Mouse (Mus musculus) heart, embryonic 15.5 days (tissue): ENCODE data around the gene Map3k9. TPM values are rescaled to one million over a fixed set of nuclear protein-coding genes. Genes with fewer than 3 reads are reported as not detected.

Experiments used
- ATAC-seq: fragments of 200-750 bp; cut with Nextera tagmentation; replicated peaks from 2 replicates; pipeline ENCODE4 v1.8.0; 2017; ENCODE audit warnings: low read depth, moderate TSS enrichment; ENCODE audit not compliant: insufficient number of reproducible peaks, insufficient read depth, low FRiP score
- H3K27ac ChIP-seq: fragments of 300-500 bp; sonication (generic); 2 replicates; pipeline ENCODE4 v1.5.1; 2015; ENCODE audit warnings: mild to moderate bottlenecking, inconsistent platforms
- H3K27me3 ChIP-seq: fragments of 300-500 bp; sonication (generic); 2 replicates; pipeline ENCODE4 v1.6.1; 2015; ENCODE audit warnings: inconsistent platforms
- H3K36me3 ChIP-seq: fragments of 300-500 bp; sonication (generic); 2 replicates; pipeline ENCODE4 v1.6.1; 2015; ENCODE audit warnings: mild to moderate bottlenecking, inconsistent platforms
- H3K4me1 ChIP-seq: fragments of 300-500 bp; sonication (generic); replicated peaks from 2 replicates; pipeline ENCODE4 v1.6.1; 2015; ENCODE audit warnings: inconsistent platforms
- H3K4me2 ChIP-seq: fragments of 300-500 bp; sonication (generic); 2 replicates; pipeline ENCODE4 v1.6.1; 2015; ENCODE audit warnings: inconsistent platforms, mild to moderate bottlenecking, moderate library complexity
- H3K4me3 ChIP-seq: fragments of 300-500 bp; sonication (generic); 2 replicates; pipeline ENCODE4 v1.5.1; 2015; ENCODE audit warnings: mild to moderate bottlenecking, inconsistent platforms
- H3K9ac ChIP-seq: fragments of 300-500 bp; sonication (generic); 2 replicates; pipeline ENCODE4 v1.6.1; 2015; ENCODE audit warnings: mild to moderate bottlenecking, inconsistent platforms
- H3K9me3 ChIP-seq: fragments of 300-500 bp; sonication (generic); replicated peaks from 2 replicates; pipeline ENCODE4 v1.6.1; 2016; ENCODE audit warnings: inconsistent platforms
- WGBS: fragments of 180-500 bp; shearing (Covaris S2); methylation state at CpG from one replicate; pipeline ENCODE4 v1.1.7; 2015; ENCODE audit warnings: mixed read lengths; 5-methylcytosine and 5-hydroxymethylcytosine counted together
- polyA plus RNA-seq: library from polyadenylated mRNA; unstranded; fragments of >200 nt; fragmentation: Nextera tagmentation; extraction: Ambion mirVana; gene quantifications from 2 replicates; pipeline ENCODE4 v1.2.1, GENCODE M21; 2015

Gene Map3k9
- 0.19 and 0.30 TPM in 2 replicates for polyA plus RNA-seq

DNA sequence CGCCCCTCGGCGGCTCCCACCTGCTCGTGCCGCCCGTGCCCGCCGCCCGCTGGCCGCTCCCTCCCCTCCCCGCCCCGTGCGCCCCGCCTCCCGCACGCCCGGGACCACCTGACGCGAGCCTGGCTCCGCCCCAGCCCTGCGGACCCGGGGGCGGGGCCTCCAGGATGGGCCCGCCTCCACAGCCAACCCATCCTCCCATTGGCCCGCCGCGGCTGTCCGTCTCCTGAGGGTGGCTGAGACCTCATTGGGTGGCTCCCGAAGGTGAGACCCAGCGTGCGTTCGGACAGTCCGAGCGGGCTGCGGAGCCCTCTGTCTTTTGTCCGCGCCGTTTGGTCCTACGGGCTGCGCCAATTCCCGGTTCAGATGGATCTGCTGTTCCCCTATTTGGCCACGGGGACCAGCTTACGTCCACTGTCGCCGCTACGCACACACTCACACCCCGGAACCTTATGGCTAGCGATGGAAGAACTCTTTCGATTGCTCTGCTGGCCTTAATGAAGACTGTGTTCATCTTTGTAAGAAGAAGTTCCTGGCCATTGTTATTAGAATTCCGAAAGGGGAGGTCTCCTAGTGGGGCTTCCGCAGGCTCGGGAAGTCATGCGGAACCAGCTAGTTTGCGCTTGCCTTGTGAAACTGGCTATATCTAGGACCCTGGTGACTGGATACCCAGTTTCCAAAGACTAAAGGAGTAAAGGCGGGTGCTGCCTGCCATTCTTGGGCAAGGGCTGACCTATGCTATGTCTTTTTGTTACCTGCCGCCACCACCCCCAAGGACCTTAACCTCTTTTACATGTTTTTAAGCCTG lies at the start of gene Map3k9:
Gene Map3k9 (minus strand): TSS at position 71 of the 805 bp plus-strand sequence.
- Histone ChIP-seq H3K4me2 (peak within 1 kb of the TSS; percentile 98), H3K9ac (peak within 1 kb of the TSS; percentile 48), H3K4me1 (peaks cover 6% of the 10 kb centered on the region), H3K9me3 (no peaks in the 10 kb centered on the region), H3K27me3 (peaks cover 70% of the 10 kb centered on the region), H3K4me3 (peak within 1 kb of the TSS; percentile 66), H3K36me3 (no peaks in the 10 kb centered on the region), H3K27ac (no peak within 1 kb of the TSS)
- 1% methylated on average over 40 of the region's 56 CpGs for WGBS
- peak; percentile 99 for ATAC-seq

DNA sequence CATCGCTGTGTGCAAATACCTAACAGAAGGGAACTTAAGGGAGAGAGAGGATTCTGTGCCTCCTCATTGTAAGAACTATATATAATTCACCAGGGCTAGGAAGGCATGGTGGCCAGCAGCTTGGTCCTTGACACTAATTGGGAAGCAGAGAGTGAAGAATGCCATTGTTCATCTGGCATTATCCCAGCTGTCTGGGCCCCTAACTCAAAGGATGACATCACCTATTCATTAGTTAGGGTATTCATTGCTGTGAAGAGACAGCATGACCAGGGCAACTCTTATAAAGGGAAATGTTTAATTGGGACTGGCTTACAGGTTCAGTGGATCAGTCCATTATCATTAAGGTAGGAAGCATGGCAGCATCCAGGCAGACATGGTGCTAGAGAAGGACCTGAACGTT lies 47.4 kb upstream of the Map3k9 start:
- H3K27me3 ChIP-seq, result no peaks in the 10 kb centered on the region
- ATAC-seq, result no peak
- no peaks in the 10 kb centered on the region for H3K9me3 ChIP-seq
- no peaks in the 10 kb centered on the region for H3K36me3 ChIP-seq
- no peaks in the 10 kb centered on the region for H3K4me1 ChIP-seq
- no peak overlapping the region for H3K4me3 ChIP-seq
- no peak overlapping the region for H3K27ac ChIP-seq
- H3K4me2 ChIP-seq, result no peak overlapping the region
- 86% methylated on average over 2 of the region's 2 CpGs for WGBS
- no peak overlapping the region for H3K9ac ChIP-seq

- no peaks in the 10 kb centered on the region for H3K9me3 ChIP-seq
- H3K4me1 ChIP-seq, result 0 out of 2 replicates have a peak, but pooled peaks cover 2% of the 10 kb centered on the region
- no peaks in the 10 kb centered on the region for H3K36me3 ChIP-seq
- no peak overlapping the region for H3K27ac ChIP-seq
- no peak overlapping the region for H3K4me2 ChIP-seq
- no peak overlapping the region for H3K9ac ChIP-seq
- WGBS, result 77% methylated on average over 4 of the region's 4 CpGs
- ATAC-seq, result no peak
- H3K4me3 ChIP-seq, result no peak overlapping the region
- H3K27me3 ChIP-seq, result no peaks in the 10 kb centered on the region
Observed at GRCm38 (mm10) chr12:81822778-81823480, 42.0 kb upstream of the Map3k9 start.

GRCm38 (mm10) chr12:81822176-81822575 lies 41.2 kb upstream of the Map3k9 start:
- H3K9ac ChIP-seq, result no peak overlapping the region
- H3K9me3 ChIP-seq, result no peaks in the 10 kb centered on the region
- 72% methylated on average over 4 of the region's 4 CpGs for WGBS
- no peak overlapping the region for H3K4me2 ChIP-seq
- H3K27me3 ChIP-seq, result no peaks in the 10 kb centered on the region
- H3K27ac ChIP-seq, result no peak overlapping the region
- H3K4me3 ChIP-seq, result no peak overlapping the region
- 0 out of 2 replicates have a peak, but pooled peaks cover 2% of the 10 kb centered on the region for H3K4me1 ChIP-seq
- no peaks in the 10 kb centered on the region for H3K36me3 ChIP-seq
- ATAC-seq, result no peak

DNA sequence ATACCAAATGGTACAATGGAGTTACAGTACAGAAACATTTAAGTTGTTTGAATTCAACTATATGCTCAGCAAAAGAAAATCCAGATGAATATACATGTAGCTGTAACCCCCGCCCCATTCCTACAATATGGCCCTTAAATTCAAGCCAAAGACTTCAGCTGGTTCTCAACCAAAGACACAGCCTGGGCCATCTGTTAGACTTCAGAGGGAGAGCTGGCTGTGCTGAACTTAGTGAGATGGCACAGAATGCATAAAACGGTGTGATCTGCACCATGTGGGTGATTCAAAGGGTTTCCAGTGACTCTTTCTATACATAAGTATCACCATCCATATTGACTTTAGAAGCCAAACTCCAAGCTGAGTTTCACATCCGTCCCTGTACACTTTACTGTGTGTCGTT lies 39.7 kb upstream of the Map3k9 start:
- Histone ChIP-seq H3K27ac (no peak overlapping the region), H3K4me3 (no peak overlapping the region), H3K36me3 (no peaks in the 10 kb centered on the region), H3K4me2 (no peak overlapping the region), H3K27me3 (no peaks in the 10 kb centered on the region), H3K4me1 (0 out of 2 replicates have a peak, but pooled peaks cover 10% of the 10 kb centered on the region), H3K9me3 (no peaks in the 10 kb centered on the region), H3K9ac (no peak overlapping the region)
- WGBS, result 81% methylated on average over 4 of the region's 4 CpGs
- no peak for ATAC-seq

GRCm38 (mm10) chr12:81817126-81817505 lies 36.1 kb upstream of the Map3k9 start:
- H3K36me3 ChIP-seq, result no peaks in the 10 kb centered on the region
- peak overlapping the region; percentile 51 for H3K27ac ChIP-seq
- H3K4me3 ChIP-seq, result no peak overlapping the region
- peak overlapping the region; percentile 26 for H3K4me2 ChIP-seq
- ATAC-seq, result no peak
- H3K4me1 ChIP-seq, result 0 out of 2 replicates have a peak, but pooled peaks cover 10% of the 10 kb centered on the region
- whole genome bisulfite sequencing, result 51% methylated on average over 6 of the region's 6 CpGs
- no peak overlapping the region for H3K9ac ChIP-seq
- no peaks in the 10 kb centered on the region for H3K27me3 ChIP-seq
- no peaks in the 10 kb centered on the region for H3K9me3 ChIP-seq

DNA sequence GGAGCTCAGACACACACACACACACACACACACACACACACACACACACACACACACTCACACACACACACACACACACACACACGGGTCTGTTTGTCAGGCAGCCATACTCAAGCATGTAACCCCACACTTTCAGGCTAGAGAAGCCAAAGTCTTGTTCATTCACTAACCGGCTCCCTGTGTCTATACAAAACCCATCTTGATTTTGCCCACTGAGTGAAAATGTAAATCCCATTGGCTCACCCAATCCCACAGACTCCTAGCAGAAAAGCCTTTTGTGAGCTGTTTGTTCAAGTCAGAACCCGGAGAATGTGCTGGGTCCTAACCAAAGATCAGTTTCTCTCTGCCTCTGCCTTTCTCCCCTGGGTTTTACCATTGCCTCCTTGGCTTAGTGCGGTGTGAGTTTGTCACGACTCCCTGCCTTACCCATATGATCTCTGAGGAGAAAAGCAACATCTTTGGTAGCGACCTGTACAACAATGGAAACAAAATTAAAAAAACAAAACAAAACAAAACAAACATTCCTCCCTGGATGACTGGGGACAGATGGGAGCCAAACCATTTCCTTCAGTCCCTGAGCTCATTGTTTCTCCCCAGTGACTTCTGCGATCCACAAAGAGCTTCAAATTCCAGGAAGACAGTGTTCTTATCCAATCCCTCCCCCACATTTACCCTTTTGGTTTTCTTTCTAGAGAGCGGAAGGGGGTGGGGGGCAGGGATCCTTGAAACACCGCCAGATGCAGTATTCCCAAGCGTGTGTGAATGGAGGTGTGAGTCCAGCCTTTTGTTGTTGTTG lies 35.6 kb upstream of the Map3k9 start:
- peak; percentile 64; the same call in 1 of the 2 replicates for ATAC-seq
- 25% methylated on average over 10 of the region's 10 CpGs for WGBS
- peak overlapping the region; percentile 26 for H3K4me2 ChIP-seq
- no peaks in the 10 kb centered on the region for H3K9me3 ChIP-seq
- no peaks in the 10 kb centered on the region for H3K36me3 ChIP-seq
- H3K4me3 ChIP-seq, result no peak overlapping the region
- peak overlapping the region; percentile 55 for H3K27ac ChIP-seq
- H3K27me3 ChIP-seq, result no peaks in the 10 kb centered on the region
- H3K4me1 ChIP-seq, result 0 out of 2 replicates have a peak, but pooled peaks cover 10% of the 10 kb centered on the region
- H3K9ac ChIP-seq, result no peak overlapping the region

DNA sequence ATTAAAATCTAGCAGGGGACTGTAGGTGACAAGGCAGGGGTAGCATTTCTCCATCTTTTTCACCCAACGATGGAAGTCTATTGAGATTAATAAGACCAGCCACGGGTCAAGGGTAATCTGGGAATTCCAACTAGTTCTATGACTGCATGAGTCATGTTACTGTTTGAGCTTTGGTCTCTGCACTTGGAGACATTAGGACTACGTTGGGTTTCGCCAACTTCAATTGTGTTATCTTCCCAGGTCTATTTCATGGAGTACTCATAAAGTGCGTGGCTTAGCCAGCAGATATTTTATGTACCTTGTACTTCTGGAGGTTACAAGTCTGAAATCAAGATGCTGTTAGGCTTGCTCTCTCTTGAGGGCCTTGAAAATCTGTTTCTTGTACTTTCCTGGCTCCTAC lies 33.8 kb upstream of the Map3k9 start:
- Histone ChIP-seq H3K4me3 (no peak overlapping the region), H3K9ac (no peak overlapping the region), H3K27me3 (no peaks in the 10 kb centered on the region), H3K4me1 (peaks cover 10% of the 10 kb centered on the region; the same call in 1 of the 2 replicates), H3K27ac (no peak overlapping the region), H3K36me3 (no peaks in the 10 kb centered on the region), H3K4me2 (no peak overlapping the region), H3K9me3 (no peaks in the 10 kb centered on the region)
- 82% methylated on average over 5 of the region's 5 CpGs for WGBS
- no peak for ATAC-seq

- WGBS, result 49% methylated on average over 8 of the region's 8 CpGs
- H3K36me3 ChIP-seq, result no peaks in the 10 kb centered on the region
- peaks cover 20% of the 10 kb centered on the region for H3K4me1 ChIP-seq
- no peaks in the 10 kb centered on the region for H3K27me3 ChIP-seq
- H3K27ac ChIP-seq, result no peak overlapping the region
- H3K9me3 ChIP-seq, result no peaks in the 10 kb centered on the region
- no peak overlapping the region for H3K4me2 ChIP-seq
- H3K4me3 ChIP-seq, result no peak overlapping the region
- H3K9ac ChIP-seq, result no peak overlapping the region
- no peak for ATAC-seq
Observed at GRCm38 (mm10) chr12:81810417-81810816, 29.4 kb upstream of the Map3k9 start.

DNA sequence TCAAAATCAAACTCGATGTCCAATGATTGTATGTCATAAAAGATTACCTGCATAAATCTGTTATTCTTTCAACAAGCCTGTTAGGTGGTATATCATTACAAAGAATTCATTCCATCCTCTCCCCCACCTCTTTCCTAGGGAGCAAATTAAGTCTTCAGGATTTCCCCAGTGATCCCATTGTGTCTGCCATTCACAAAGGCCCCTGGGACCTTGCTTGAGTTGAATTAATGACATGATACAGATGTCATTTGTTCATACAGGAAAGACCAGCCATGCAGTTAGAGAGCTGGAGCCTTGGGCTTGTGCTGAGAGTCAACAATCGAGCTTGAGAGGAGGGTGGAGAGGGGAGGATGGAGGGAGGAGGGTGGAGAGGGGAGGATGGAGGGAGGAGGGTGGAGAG lies 27.6 kb upstream of the Map3k9 start:
- no peak for ATAC-seq
- no peaks in the 10 kb centered on the region for H3K27me3 ChIP-seq
- no peaks in the 10 kb centered on the region for H3K36me3 ChIP-seq
- no peak overlapping the region for H3K9ac ChIP-seq
- H3K4me3 ChIP-seq, result no peak overlapping the region
- H3K4me2 ChIP-seq, result no peak overlapping the region
- no peak overlapping the region for H3K27ac ChIP-seq
- no peaks in the 10 kb centered on the region for H3K9me3 ChIP-seq
- peaks cover 24% of the 10 kb centered on the region for H3K4me1 ChIP-seq
- WGBS, result 67% methylated on average over 2 of the region's 2 CpGs

GRCm38 (mm10) chr12:81807953-81808352 lies 27.0 kb upstream of the Map3k9 start:
- 27% methylated on average over 11 of the region's 11 CpGs for WGBS
- peaks cover 24% of the 10 kb centered on the region for H3K4me1 ChIP-seq
- no peaks in the 10 kb centered on the region for H3K9me3 ChIP-seq
- no peaks in the 10 kb centered on the region for H3K36me3 ChIP-seq
- no peak overlapping the region for H3K27ac ChIP-seq
- no peak for ATAC-seq
- peak overlapping the region; percentile 73 for H3K4me2 ChIP-seq
- H3K9ac ChIP-seq, result no peak overlapping the region
- peak overlapping the region; percentile 45 for H3K4me3 ChIP-seq
- H3K27me3 ChIP-seq, result no peaks in the 10 kb centered on the region
